8 mouse cellular contexts compared by ENCODE assay signal in genomic region chr14:88469361-88469760, GRCm38 (mm10). TPM values are rescaled to one million over a fixed set of nuclear protein-coding genes. Genes with fewer than 3 reads are reported as not detected.
DNase-seq lines count a peak whose midpoint lies in the region; ATAC-seq lines count a peak whose summit lies in the region.

No protein-coding gene starts in this region.

- no peaks in the 10 kb centered on the region; the same call in 1 of the 2 replicates for H3K4me1 ChIP-seq in embryonic facial prominence, embryonic 14.5 days (ENCODE audit: control insufficient read depth, insufficient read depth, low read length)
- peaks cover 22% of the 10 kb centered on the region for H3K4me1 ChIP-seq in hindbrain, embryonic 13.5 days (replicated peaks)
- H3K4me1 ChIP-seq in midbrain, embryonic 13.5 days (replicated peaks) = peaks cover 22% of the 10 kb centered on the region

- peak overlapping the region; percentile 83 for H3K4me2 ChIP-seq in embryonic facial prominence, embryonic 14.5 days (ENCODE audit: low read depth, low read length)
- peak overlapping the region; percentile 95 for H3K4me2 ChIP-seq in hindbrain, embryonic 13.5 days
- H3K4me2 ChIP-seq in midbrain, embryonic 13.5 days (replicated peaks) = peak overlapping the region; percentile 89

- H3K9me3 ChIP-seq in embryonic facial prominence, embryonic 14.5 days (ENCODE audit: control insufficient read depth, low read length) = no peaks in the 10 kb centered on the region
- H3K9me3 ChIP-seq in hindbrain, embryonic 13.5 days = no peaks in the 10 kb centered on the region
- no peaks in the 10 kb centered on the region for H3K9me3 ChIP-seq in midbrain, embryonic 13.5 days

- H3K27me3 ChIP-seq in embryonic facial prominence, embryonic 14.5 days (replicated peaks; ENCODE audit: control insufficient read depth, insufficient read depth, low read length) = no peaks in the 10 kb centered on the region
- peaks cover 18% of the 10 kb centered on the region for H3K27me3 ChIP-seq in hindbrain, embryonic 13.5 days
- H3K27me3 ChIP-seq in midbrain, embryonic 13.5 days = peaks cover 13% of the 10 kb centered on the region

- H3K36me3 ChIP-seq in embryonic facial prominence, embryonic 14.5 days (ENCODE audit: control insufficient read depth, insufficient read depth, low read length) = no peaks in the 10 kb centered on the region
- no peaks in the 10 kb centered on the region for H3K36me3 ChIP-seq in hindbrain, embryonic 13.5 days
- H3K36me3 ChIP-seq in midbrain, embryonic 13.5 days = no peaks in the 10 kb centered on the region

- peak overlapping the region; percentile 46 for H3K4me3 ChIP-seq in embryonic facial prominence, embryonic 14.5 days (ENCODE audit: low read depth, low read length)
- H3K4me3 ChIP-seq in hindbrain, embryonic 13.5 days = peak overlapping the region; percentile 54
- peak overlapping the region; percentile 55 for H3K4me3 ChIP-seq in midbrain, embryonic 13.5 days (replicated peaks)

- ATAC-seq in embryonic facial prominence, embryonic 14.5 days (ENCODE audit: low read depth) = peak; percentile 65; the same call in 1 of the 2 replicates
- peak; percentile 38 for ATAC-seq in hindbrain, embryonic 13.5 days (ENCODE audit: low FRiP score)
- ATAC-seq in midbrain, embryonic 13.5 days = peak; percentile 76
- ATAC-seq in CD4-positive, CD25-positive, alpha-beta regulatory T cell, adult 4 months = no peak

- H3K27ac ChIP-seq in embryonic facial prominence, embryonic 14.5 days (replicated peaks; ENCODE audit: low read depth, low read length) = no peak overlapping the region
- no peak overlapping the region for H3K27ac ChIP-seq in hindbrain, embryonic 13.5 days
- H3K27ac ChIP-seq in midbrain, embryonic 13.5 days = no peak overlapping the region

- under 1% methylated on average over 18 of the region's 18 CpGs for WGBS in embryonic facial prominence, embryonic 14.5 days
- WGBS in hindbrain, embryonic 13.5 days = 1% methylated on average over 18 of the region's 18 CpGs
- WGBS in midbrain, embryonic 13.5 days = 3% methylated on average over 18 of the region's 18 CpGs

- peak overlapping the region; percentile 53 for H3K9ac ChIP-seq in embryonic facial prominence, embryonic 14.5 days (ENCODE audit: low read depth, low read length)
- H3K9ac ChIP-seq in hindbrain, embryonic 13.5 days = peak overlapping the region; percentile 69
- peak overlapping the region; percentile 60 for H3K9ac ChIP-seq in midbrain, embryonic 13.5 days (replicated peaks)

- peak; percentile 6 to 20 for DNase-seq in left cerebral cortex, adult 18-20 months (ENCODE audit: low spot score in 2 of 2)
- no peak for DNase-seq in left cerebral cortex, adult 9 months (ENCODE audit: low spot score in 2 of 2)
- peak; percentile 41 for DNase-seq in embryonic facial prominence, embryonic 14.5 days (ENCODE audit: low spot score)
- DNase-seq in thymus, postnatal 14 days = no peak
- DNase-seq in urinary bladder, adult 2 months (ENCODE audit: low spot score) = no peak

RNA-seq across cellular contexts. Expression of gene Pcdh20, which starts 1.8 kb away (rescaled TPM):
- 10 to 100 TPM; 21.6 to 23.5 TPM for total RNA-seq in left cerebral cortex, adult 18-20 months (2021)
- polyA plus RNA-seq in embryonic facial prominence, embryonic 14.5 days (2014; fragmentation: Nextera tagmentation; extraction: Ambion mirVana) = 4.2 and 4.3 TPM in 2 replicates
- 2.3 and 2.5 TPM in 2 replicates for polyA plus RNA-seq in hindbrain, embryonic 13.5 days (2015; fragmentation: Nextera tagmentation; extraction: Ambion mirVana)
- 3.2 and 3.5 TPM in 2 replicates for polyA plus RNA-seq in midbrain, embryonic 13.5 days (2015; fragmentation: Nextera tagmentation; extraction: Ambion mirVana)
- polyA plus RNA-seq in urinary bladder, adult 2 months (2012; rRNA removed) = 0.08 and 0.15 TPM in 2 replicates
- polyA plus RNA-seq in CD4-positive, CD25-positive, alpha-beta regulatory T cell, adult 4 months (2017; shearing (Covaris generic)) = not detected

Comparison
In these comparisons a context has a peak if more than half of its experiments do, and no peak if none do; other contexts are left out.
1. DNase-seq: peak in left cerebral cortex, adult 18-20 months (2 of 2) and embryonic facial prominence, embryonic 14.5 days (single experiment); none in left cerebral cortex, adult 9 months (0 of 2), thymus, postnatal 14 days (single experiment) and urinary bladder, adult 2 months (single experiment).
2. Peak in every context shown above with its lines, with median percentiles within 50 percentile points of each other: H3K4me2 ChIP-seq, H3K4me3 ChIP-seq and H3K9ac ChIP-seq.